Mouse (Mus musculus) CH12.LX (cell line): Measurements from ENCODE around the gene Zfp770. TPM values are rescaled to one million over a fixed set of nuclear protein-coding genes. Genes with fewer than 3 reads are reported as not detected.

ENCODE experiments used
- DNase-seq: peaks from one replicate; pipeline ENCODE4 v3.0.0-alpha.2; 2013; ENCODE audit errors: extremely low read depth
- H3K27ac ChIP-seq: 2 replicates; pipeline ENCODE4 v1.5.1; 2012; ENCODE audit warnings: low read depth, mild to moderate bottlenecking, control low read depth, moderate library complexity; ENCODE audit not compliant: insufficient read depth
- H3K27me3 ChIP-seq: replicated peaks from 2 replicates; pipeline ENCODE3; 2012; ENCODE audit warnings: inconsistent platforms
- H3K36me3 ChIP-seq, 2 experiments: replicated peaks in 1 of 2; 2 replicates each; pipeline versions ENCODE3 to v1.6.1; 2012; ENCODE audit warnings: inconsistent platforms in 1 of 2, low read length in 1 of 2, mild to moderate bottlenecking in 1 of 2, mixed read lengths in 1 of 2, moderate library complexity in 1 of 2; ENCODE audit not compliant: control insufficient read depth in 1 of 2, insufficient read depth in 1 of 2
- H3K4me1 ChIP-seq, 2 experiments: 2 replicates each; pipeline ENCODE4 v1.6.1; 2012; ENCODE audit warnings: inconsistent platforms in 1 of 2, moderate library complexity in 1 of 2; ENCODE audit not compliant: insufficient read depth in 2 of 2, control insufficient read depth in 1 of 2
- H3K4me2 ChIP-seq: 2 replicates; pipeline ENCODE4 v1.6.1; 2012; ENCODE audit warnings: low read depth, mild to moderate bottlenecking, control low read depth; ENCODE audit not compliant: poor library complexity, insufficient read depth, severe bottlenecking
- H3K4me3 ChIP-seq, 3 experiments: fragments of 150-350 bp in 1 of 3; sonication (generic) in 1 of 3; replicated peaks in 1 of 3; 2 replicates each; pipeline versions ENCODE3 to v1.5.1; 2011 to 2012; ENCODE audit warnings: low read depth in 2 of 3, low read length in 2 of 3, mild to moderate bottlenecking in 2 of 3, moderate library complexity in 2 of 3, control low read depth in 1 of 3, improper control_type of control experiment in 1 of 3, inconsistent platforms in 1 of 3, mixed read lengths in 1 of 3; ENCODE audit not compliant: poor library complexity in 1 of 3
- H3K79me2 ChIP-seq: replicated peaks from 2 replicates; pipeline ENCODE4 v1.6.1; 2012; ENCODE audit warnings: mild to moderate bottlenecking, moderate library complexity; ENCODE audit not compliant: control insufficient read depth, poor library complexity, insufficient read depth, severe bottlenecking; ENCODE audit errors: extremely low read depth
- H3K9ac ChIP-seq: 2 replicates; pipeline ENCODE4 v1.6.1; 2012; ENCODE audit warnings: low read depth, mild to moderate bottlenecking, control low read depth, moderate library complexity; ENCODE audit not compliant: insufficient read depth
- H3K9me3 ChIP-seq: replicated peaks from 2 replicates; pipeline ENCODE3; 2012; ENCODE audit warnings: low read length, inconsistent platforms, mixed read lengths
- BHLHE40 ChIP-seq: IDR thresholded peaks from 2 replicates; pipeline ENCODE4 v1.6.1; 2011; ENCODE audit warnings: mild to moderate bottlenecking, low read depth, low read length, improper control_type of control experiment
- CHD1 ChIP-seq: IDR thresholded peaks from 2 replicates; pipeline ENCODE4 v1.6.1; 2012; ENCODE audit warnings: low read depth, low read length, improper control_type of control experiment, inconsistent platforms
- CTCF ChIP-seq, 2 experiments: IDR thresholded peaks in 1 of 2; conservative IDR thresholded peaks in 1 of 2; 2 replicates each; pipeline ENCODE4 v1.5.1; 2011 to 2012; ENCODE audit warnings: low read depth in 2 of 2, low read length in 2 of 2, improper control_type of control experiment in 1 of 2, inconsistent platforms in 1 of 2, mild to moderate bottlenecking in 1 of 2, moderate library complexity in 1 of 2
- E2F4 ChIP-seq: IDR thresholded peaks from 2 replicates; pipeline ENCODE4 v1.6.1; 2011; ENCODE audit warnings: low read depth, low read length, improper control_type of control experiment; ENCODE audit not compliant: insufficient replicate concordance
- EP300 ChIP-seq: IDR thresholded peaks from 2 replicates; pipeline ENCODE4 v1.6.1; 2011; ENCODE audit warnings: low read length, improper control_type of control experiment
- HCFC1 ChIP-seq: IDR thresholded peaks from 2 replicates; pipeline ENCODE4 v1.6.1; 2012; ENCODE audit warnings: low read depth, mild to moderate bottlenecking, inconsistent platforms, low read length, improper control_type of control experiment
- JUND ChIP-seq: conservative IDR thresholded peaks from 2 replicates; pipeline ENCODE4 v1.6.1; 2011; ENCODE audit warnings: low read depth, low read length, improper control_type of control experiment
- KAT2A ChIP-seq: IDR thresholded peaks from 2 replicates; pipeline ENCODE4 v1.6.1; 2012; ENCODE audit warnings: low read length, improper control_type of control experiment, inconsistent platforms; ENCODE audit not compliant: insufficient replicate concordance
- MAFK ChIP-seq: IDR thresholded peaks from 2 replicates; pipeline ENCODE4 v1.6.1; 2011; ENCODE audit warnings: low read length, improper control_type of control experiment; ENCODE audit not compliant: insufficient replicate concordance
- MAX ChIP-seq: IDR thresholded peaks from 2 replicates; pipeline ENCODE4 v1.6.1; 2011; ENCODE audit warnings: low read length, improper control_type of control experiment
- POLR2A ChIP-seq: IDR thresholded peaks from 2 replicates; pipeline ENCODE4 v1.6.1; 2011; ENCODE audit warnings: low read depth, mild to moderate bottlenecking, improper control_type of control experiment, low read length
- RCOR1 ChIP-seq: conservative IDR thresholded peaks from 2 replicates; pipeline ENCODE4 v1.6.1; 2012; ENCODE audit warnings: low read depth, mild to moderate bottlenecking, inconsistent platforms, low read length, improper control_type of control experiment
- SIN3A ChIP-seq: IDR thresholded peaks from 2 replicates; pipeline ENCODE4 v1.6.1; 2012; ENCODE audit warnings: low read length, improper control_type of control experiment, inconsistent platforms
- TBP ChIP-seq: conservative IDR thresholded peaks from 2 replicates; pipeline ENCODE4 v1.6.1; 2011; ENCODE audit warnings: low read depth, low read length, improper control_type of control experiment
- TCF12 ChIP-seq: IDR thresholded peaks from 2 replicates; pipeline ENCODE4 v1.6.1; 2014; ENCODE audit warnings: low read depth, mild to moderate bottlenecking, inconsistent platforms, low read length, improper control_type of control experiment
- UBTF ChIP-seq: IDR thresholded peaks from 2 replicates; pipeline ENCODE4 v1.6.1; 2012; ENCODE audit warnings: low read depth, mild to moderate bottlenecking, inconsistent platforms, low read length, improper control_type of control experiment, moderate library complexity
- USF1 ChIP-seq: IDR thresholded peaks from 2 replicates; pipeline ENCODE4 v1.6.1; 2014; ENCODE audit warnings: low read depth, mild to moderate bottlenecking, inconsistent platforms, low read length, improper control_type of control experiment
- ZC3H11A ChIP-seq: IDR thresholded peaks from 2 replicates; pipeline ENCODE4 v1.6.1; 2012; ENCODE audit warnings: low read depth, mild to moderate bottlenecking, inconsistent platforms, low read length, improper control_type of control experiment
- ZKSCAN1 ChIP-seq: IDR thresholded peaks from 2 replicates; pipeline ENCODE4 v1.6.1; 2012; ENCODE audit warnings: low read depth, inconsistent platforms, low read length, improper control_type of control experiment, borderline replicate concordance
- dilution Hi-C: fragments of 300-500 bp; cut with MboI; formaldehyde crosslinking; loops from 2 replicates; pipeline ENCODE4 v1.14.3; 2020; ENCODE audit warnings: low sequenced_read_pairs; ENCODE audit not compliant: extremely low pct_unique_long_range_greater_than_20kb, extremely low pct_ligation_motif_present
- in situ Hi-C: fragments of 300-500 bp; cut with MboI; formaldehyde crosslinking; loops from 3 replicates; pipeline ENCODE4 v1.14.3; 2019; ENCODE audit warnings: low sequenced_read_pairs, low pct_ligation_motif_present, low pct_unique_long_range_greater_than_20kb, mixed read lengths
- polyA plus RNA-seq: library from polyadenylated mRNA; unstranded; fragments of >175 nt; gene quantifications from 2 replicates; pipeline ENCODE4 v1.2.1, GENCODE M21; 2012; ENCODE audit warnings: low read depth; ENCODE audit not compliant: insufficient read length
- total RNA-seq, 2 experiments: library from RNA; depleted of rRNA; stranded (reverse); fragments of 300-350 nt in 1 of 2; fragments of >200 nt in 1 of 2; gene quantifications; 2 replicates each; pipeline ENCODE4 v1.2.3; 2012 to 2014

Zfp770 gene
- total and polyA plus RNA-seq, 3 experiments, result 4.6 to 12.3 (median 9.9) TPM

DNA sequence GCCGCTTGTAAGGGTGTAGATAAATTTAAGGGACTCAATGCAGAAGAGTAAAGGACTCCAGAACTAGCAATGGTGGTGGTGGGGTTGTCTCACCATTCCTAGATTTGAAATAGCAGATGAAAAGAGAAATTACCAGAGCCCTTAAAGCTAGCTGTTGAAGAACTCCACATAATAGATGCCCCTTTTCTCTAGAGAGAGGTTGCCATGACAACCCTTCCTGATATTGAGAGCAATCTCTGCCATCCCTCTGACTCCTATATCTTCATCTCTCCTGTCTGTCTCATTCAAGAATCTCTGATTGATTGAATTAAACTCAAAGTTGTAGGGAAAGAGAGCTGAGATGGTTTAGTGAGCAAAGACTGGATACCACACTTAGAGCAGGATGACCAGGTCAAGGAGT is 35.3 kb upstream of the Zfp770 start:
- H3K9me3 ChIP-seq, result no peaks in the 10 kb centered on the region
- H3K27ac ChIP-seq, result no peak overlapping the region

DNA sequence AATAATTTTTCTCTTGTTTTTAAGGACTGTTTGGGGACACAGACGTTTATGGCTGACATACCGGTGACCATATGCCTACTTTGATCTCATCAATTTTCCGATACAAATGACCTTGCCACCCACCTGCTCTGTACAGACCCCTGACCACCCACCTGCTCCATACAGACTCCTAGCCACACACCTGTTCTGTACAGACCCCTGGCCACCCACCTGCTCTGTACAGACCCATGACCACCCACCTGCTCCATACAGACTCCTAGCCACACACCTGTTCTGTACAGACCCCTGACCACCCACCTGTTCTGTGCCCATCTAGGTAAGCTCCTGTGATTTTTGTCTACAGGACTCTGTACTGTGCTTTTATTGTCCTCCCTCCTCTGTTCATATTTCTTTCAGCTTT is 34.3 kb upstream of the Zfp770 start:
- H3K4me3 ChIP-seq, result no peak overlapping the region
- no peak for DNase-seq
- no peak overlapping the region for H3K4me2 ChIP-seq
- dilution Hi-C loops, result no loop called here
- no peak for TF ChIP-seq POLR2A
- no peak for TF ChIP-seq ZC3H11A
- no peak for TF ChIP-seq UBTF
- no peak for TF ChIP-seq HCFC1
- no peak for TF ChIP-seq SIN3A
- no peak for TF ChIP-seq KAT2A
- TF ChIP-seq E2F4, result no peak
- TF ChIP-seq MAX, result no peak
- TF ChIP-seq JUND, result no peak
- TF ChIP-seq RCOR1, result no peak
- no peak for TF ChIP-seq TBP
- no peak for TF ChIP-seq ZKSCAN1
- no peak for TF ChIP-seq BHLHE40
- TF ChIP-seq CHD1, result no peak
- no peak for TF ChIP-seq TCF12
- no peak for TF ChIP-seq MAFK
- TF ChIP-seq CTCF (conservative IDR thresholded peaks at IDR 0.05 in 1 of 2, IDR thresholded peaks at IDR 0.05 in 1 of 2; ENCODE audit: low read depth in 2 of 2, low read length in 2 of 2), result no peak
- no peak for TF ChIP-seq USF1
- TF ChIP-seq EP300, result no peak
- no peak overlapping the region for H3K27ac ChIP-seq
- H3K9me3 ChIP-seq, result no peaks in the 10 kb centered on the region
- H3K27me3 ChIP-seq, result no peaks in the 10 kb centered on the region
- H3K4me1 ChIP-seq, result peaks cover 0 to 9% of the 10 kb centered on the region in 2 experiments; a peak in 1 of 4 replicates
- in situ Hi-C loops, result no loop called here
- H3K79me2 ChIP-seq, result no peaks in the 10 kb centered on the region
- no peak overlapping the region for H3K9ac ChIP-seq
- H3K36me3 ChIP-seq, result no peaks in the 10 kb centered on the region

More for the DNA sequence above, 35.3 kb upstream of the Zfp770 start:
- dilution Hi-C loops (no loop called here), in situ Hi-C loops (no loop called here)
- Histone ChIP-seq H3K4me2 (no peak overlapping the region), H3K4me3 (no peak overlapping the region), H3K79me2 (no peaks in the 10 kb centered on the region), H3K9ac (no peak overlapping the region), H3K4me1 (peaks cover 0 to 9% of the 10 kb centered on the region in 2 experiments; a peak in 1 of 4 replicates), H3K36me3 (no peaks in the 10 kb centered on the region), H3K27me3 (no peaks in the 10 kb centered on the region)
- TF ChIP-seq CHD1 (no peak), ZC3H11A (no peak), HCFC1 (no peak)
- no peak for DNase-seq
